Mouse (Mus musculus) thymus, postnatal 36 days (tissue): ENCODE results near the gene Muc2.

Source experiments
- DNase-seq, 2 experiments: peaks; one replicate each; pipeline ENCODE4 v3.0.0; 2022; ENCODE audit warnings: mixed read lengths in 2 of 2

The Muc2 gene

GRCm38 (mm10) chr7:141770988-141771387 lies 80.8 kb downstream of the Muc2 start:
- DNase-seq = no peak

GRCm38 (mm10) chr7:141772058-141772557 lies 82.0 kb downstream of the Muc2 start:
- no peak for DNase-seq

DNA sequence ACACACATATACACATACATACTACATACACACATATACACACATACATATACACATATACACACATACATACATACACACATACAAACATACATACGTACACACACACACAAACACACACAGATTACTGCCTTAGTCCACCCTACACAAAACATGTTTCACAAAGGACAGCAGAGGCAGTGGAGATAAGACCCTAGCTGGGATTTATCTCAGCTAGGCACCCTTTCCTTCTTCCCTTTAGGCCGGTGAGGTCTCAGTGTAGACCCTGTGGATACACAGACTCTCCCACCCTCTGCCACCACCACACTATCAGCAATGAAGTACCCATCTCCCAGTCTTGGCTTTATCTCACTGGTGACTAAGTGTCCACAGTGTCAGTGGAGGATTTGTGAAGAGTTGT lies 84.7 kb downstream of the Muc2 start:
- DNase-seq = no peak

DNA sequence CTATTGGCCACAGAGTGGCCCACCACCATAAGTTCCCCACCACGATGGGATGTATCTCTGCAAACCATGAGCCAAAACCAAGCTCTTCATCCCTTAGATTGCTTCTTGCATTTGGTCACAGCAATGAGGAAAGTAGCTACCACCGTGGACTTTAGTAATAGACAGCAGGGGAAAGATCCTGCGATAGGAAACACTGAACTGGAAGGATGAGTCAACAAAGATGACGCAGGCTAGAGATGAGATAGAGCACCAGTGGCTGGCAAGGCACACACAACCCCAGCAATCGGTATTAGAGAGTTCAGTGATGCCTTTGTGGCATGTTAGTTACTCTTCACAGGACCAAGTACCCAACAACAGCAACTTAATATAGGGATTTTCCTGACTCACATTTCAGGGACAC lies 86.1 kb downstream of the Muc2 start:
- DNase-seq = no peak

DNA sequence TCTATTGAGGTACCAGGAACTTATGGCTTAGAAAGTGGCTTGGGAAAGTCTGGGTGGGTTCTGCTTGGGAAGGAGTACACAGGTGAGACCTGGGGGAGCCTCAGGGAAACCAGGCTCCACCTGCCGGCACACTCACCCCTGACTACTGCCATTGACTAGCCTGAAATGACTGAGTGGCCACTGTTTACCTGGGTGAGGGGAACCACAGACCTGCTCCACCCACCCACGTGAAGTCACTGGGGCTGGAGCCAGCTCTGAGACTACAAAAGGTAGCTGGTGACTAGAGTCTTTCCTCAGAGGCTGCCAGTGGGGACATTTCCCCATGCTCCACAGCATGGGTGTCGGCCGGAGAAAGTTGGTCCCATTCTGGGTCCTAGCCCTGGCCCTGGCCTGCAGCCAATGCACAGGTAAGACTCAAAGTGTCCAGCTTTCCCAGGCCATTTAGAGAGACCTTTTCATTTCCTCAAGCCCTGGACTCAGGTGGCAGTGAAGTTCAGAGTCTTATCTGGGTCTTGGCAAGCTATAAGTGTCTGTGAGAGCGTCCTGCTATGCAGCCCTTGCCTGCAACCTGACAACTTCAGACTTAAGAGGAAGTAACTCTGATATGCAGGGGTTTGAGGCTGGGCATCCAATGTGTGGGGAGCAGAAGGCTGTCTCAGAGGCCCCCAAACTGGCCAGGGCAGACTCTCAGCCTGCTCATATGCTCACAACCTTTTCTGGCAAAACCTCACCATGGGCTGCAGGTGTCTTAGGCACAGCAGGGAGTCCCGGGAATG lies 98.7 kb downstream of the Muc2 start, which contains the start of gene Muc5ac:
Gene Muc5ac, plus strand, starts transcription at position 296 of the 776 bp plus-strand sequence.
- no peak for DNase-seq

GRCm38 (mm10) chr7:141794251-141794650 lies 104.1 kb downstream of the Muc2 start:
- no peak for DNase-seq

DNA sequence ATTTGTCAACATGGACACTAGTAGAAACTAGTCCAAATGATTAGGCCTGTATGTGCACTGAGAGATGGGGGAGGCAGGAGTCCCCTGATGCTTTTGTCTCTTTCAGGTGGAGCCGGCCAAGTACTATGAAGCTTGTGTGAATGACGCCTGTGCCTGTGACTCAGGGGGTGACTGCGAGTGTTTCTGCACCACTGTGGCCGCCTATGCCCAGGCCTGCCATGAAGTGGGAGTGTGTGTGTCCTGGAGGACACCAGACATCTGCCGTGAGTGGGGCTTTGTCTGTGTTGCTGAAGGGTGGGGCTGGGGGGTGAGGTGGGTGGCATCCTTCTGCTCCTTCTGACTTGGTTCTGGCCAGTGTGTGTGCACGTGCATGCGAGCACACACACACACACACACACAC lies 113.1 kb downstream of the Muc2 start:
- DNase-seq = no peak
